8 mouse cellular contexts compared by ENCODE assay signal in the genomic region with DNA sequence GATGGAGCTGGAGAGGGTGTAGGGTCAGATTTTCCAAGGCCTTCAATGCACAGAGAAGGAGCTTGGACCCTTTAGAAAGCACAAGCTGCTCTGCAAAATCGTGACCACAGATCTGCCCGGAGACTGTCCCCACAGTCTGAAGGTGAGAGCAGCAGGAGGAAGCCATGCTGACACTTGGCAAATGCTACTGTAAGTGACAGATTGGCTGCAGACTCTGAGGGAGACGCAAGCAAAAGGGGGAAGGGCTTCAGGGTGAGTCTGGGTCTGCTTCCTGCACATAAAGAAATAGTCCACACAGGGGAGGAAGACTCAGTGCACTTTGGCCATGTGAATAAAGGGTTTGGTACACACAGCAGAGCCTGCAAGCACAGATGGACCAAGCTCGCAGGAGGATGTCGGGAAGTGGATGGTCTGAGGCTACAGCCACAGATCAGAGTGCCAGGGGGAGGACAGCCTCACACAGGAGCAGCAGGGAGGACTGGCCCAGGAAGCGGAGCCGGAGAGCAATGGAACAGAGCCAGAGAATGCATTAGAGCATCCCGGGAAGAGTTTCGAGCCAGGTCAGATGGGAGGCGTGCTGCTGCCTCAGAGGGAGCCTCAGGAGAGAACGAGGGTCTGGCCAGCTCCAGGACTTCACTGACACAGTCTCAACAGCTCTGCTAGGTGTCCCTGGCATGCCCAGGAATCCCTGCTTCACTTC. TPM values are rescaled to one million over a fixed set of nuclear protein-coding genes. Genes with fewer than 3 reads are reported as not detected.
DNase-seq lines count a peak whose midpoint lies in the region; ATAC-seq lines count a peak whose summit lies in the region.

No protein-coding gene starts in this region.

- H3K9ac ChIP-seq in intestine, embryonic 16.5 days (ENCODE audit: low read depth, low read length), result 0 out of 2 replicates have a peak overlapping the region, but pooled peaks have one; percentile 37

- WGBS in intestine, embryonic 16.5 days, result 29% methylated on average over 11 of the region's 11 CpGs

- peak overlapping the region; percentile 78 for H3K27ac ChIP-seq in intestine, embryonic 16.5 days (ENCODE audit: low read length)

- H3K36me3 ChIP-seq in intestine, embryonic 16.5 days (ENCODE audit: control insufficient read depth, insufficient read depth, low read length), result 0 out of 2 replicates have a peak, but pooled peaks cover 2% of the 10 kb centered on the region

- no peaks in the 10 kb centered on the region for H3K9me3 ChIP-seq in intestine, embryonic 16.5 days (ENCODE audit: control insufficient read depth, low read length)

- peaks cover 30% of the 10 kb centered on the region for H3K4me1 ChIP-seq in intestine, embryonic 16.5 days (ENCODE audit: control insufficient read depth, insufficient read depth, low read length)

- no peak overlapping the region for H3K4me3 ChIP-seq in intestine, embryonic 16.5 days (ENCODE audit: low read length)

- H3K27me3 ChIP-seq in intestine, embryonic 16.5 days (replicated peaks; ENCODE audit: control insufficient read depth, insufficient read depth, low read length), result no peaks in the 10 kb centered on the region

- H3K4me2 ChIP-seq in intestine, embryonic 16.5 days (ENCODE audit: low read depth, low read length), result no peak overlapping the region

- no peak for DNase-seq in frontal cortex, adult 2 months (ENCODE audit: extremely low spot score in 1 of 2, low spot score in 1 of 2)
- peak; percentile 99 for DNase-seq in brain, adult 2 months (ENCODE audit: low read depth, low spot score)
- peak; percentile 33 for DNase-seq in gastrocnemius, postnatal 10 days
- DNase-seq in B cell, adult 2 months, result no peak
- DNase-seq in layer of hippocampus, adult 9-11 months, result no peak

- ATAC-seq in frontal cortex, adult (ENCODE audit: low TSS enrichment), result peak; percentile 54; the same call in 1 of the 2 replicates
- ATAC-seq in intestine, embryonic 16.5 days, result peak; percentile 80
- ATAC-seq in megakaryocyte, adult 5-6 weeks (ENCODE audit: poor library complexity, severe bottlenecking), result 0 out of 2 replicates have a peak, but pooled peaks have one; percentile 30

RNA-seq across cellular contexts. Expression of a gene that starts 35.0 kb away (rescaled TPM):
- polyA plus RNA-seq in frontal cortex, adult 2 months (2012; rRNA removed), result 95.9 and 101 TPM in 2 replicates
- 10 to 100 TPM; 27.9 to 30.3 TPM for total RNA-seq in gastrocnemius, postnatal 10 days (2021)
- 19.0 and 21.1 TPM in 2 replicates for polyA plus RNA-seq in intestine, embryonic 16.5 days (2015; fragmentation: Nextera tagmentation; extraction: Ambion mirVana)
- 62.0 and 64.1 TPM in 2 replicates for total RNA-seq in megakaryocyte, adult 5-6 weeks (2015)
- total RNA-seq in megakaryocyte, adult 5-6 weeks (2017), result 39.0 and 48.7 TPM in 2 replicates

RNA-seq across cellular contexts. Expression of a gene that starts 45.3 kb away (rescaled TPM):
- 28.0 and 30.4 TPM in 2 replicates for polyA plus RNA-seq in frontal cortex, adult 2 months (2012; rRNA removed)
- total RNA-seq in gastrocnemius, postnatal 10 days (2021), result 10 to 100 TPM; 27.4 to 32.4 TPM
- 30.4 and 32.5 TPM in 2 replicates for polyA plus RNA-seq in intestine, embryonic 16.5 days (2015; fragmentation: Nextera tagmentation; extraction: Ambion mirVana)
- 22.1 and 22.2 TPM in 2 replicates for total RNA-seq in megakaryocyte, adult 5-6 weeks (2015)
- total RNA-seq in megakaryocyte, adult 5-6 weeks (2017), result 29.2 and 32.1 TPM in 2 replicates

Comparison
In these comparisons a context has a peak if more than half of its experiments do, and no peak if none do; other contexts are left out.
1. ATAC-seq: peak in every context shown above with its lines; median percentile 80 in intestine, embryonic 16.5 days; 54 in frontal cortex, adult; 30 in megakaryocyte, adult 5-6 weeks.
2. DNase-seq: peak in brain, adult 2 months (single experiment) and gastrocnemius, postnatal 10 days (single experiment); none in frontal cortex, adult 2 months (0 of 2), B cell, adult 2 months (0 of 2) and layer of hippocampus, adult 9-11 months (single experiment).